Mouse (Mus musculus) cortical plate, adult 2 months (tissue): ENCODE measurements around the gene Ccdc124.

Experiments
- CTCF ChIP-seq: fragments of 200-500 bp; IDR thresholded peaks from 2 replicates; pipeline ENCODE4 v1.5.1; 2011; ENCODE audit warnings: mild to moderate bottlenecking, control low read depth, low read length; ENCODE audit not compliant: insufficient read depth; ENCODE audit errors: extremely low read depth
- POLR2A ChIP-seq: fragments of 200-500 bp; IDR thresholded peaks from 2 replicates; pipeline ENCODE4 v1.6.1; 2011; ENCODE audit warnings: mild to moderate bottlenecking, low read length, control low read depth; ENCODE audit not compliant: insufficient read depth; ENCODE audit errors: extremely low read depth

GRCm38 (mm10) chr8:70853863-70854262 is 19.9 kb downstream of the Ccdc124 start:
- TF ChIP-seq POLR2A (no peak), CTCF (no peak)
